Mouse (Mus musculus): Measurements from ENCODE around the gene Cfap74. TPM values are rescaled to one million over a fixed set of nuclear protein-coding genes. Genes with fewer than 3 reads are reported as not detected.

Gene Cfap74
- total RNA-seq (2023), result under 1 TPM; 0.15 to 0.50 TPM

GRCm38 (mm10) chr4:155409058-155409776 lies at the start of gene Cfap74:
Gene Cfap74, plus strand, starts transcription at chr4:155409190.

GRCm38 (mm10) chr4:155361303-155361791 lies 47.6 kb upstream of the Cfap74 start, which contains the start of gene Prkcz:
Gene Prkcz, minus strand, starts transcription at chr4:155361361.

GRCm38 (mm10) chr4:155397511-155398221 lies 11.3 kb upstream of the Cfap74 start, which contains the start of gene Gabrd:
Gene Gabrd, minus strand, starts transcription at chr4:155398112.

GRCm38 (mm10) chr4:155468952-155469351 lies 60.0 kb downstream of the Cfap74 start, which contains the start of gene Tmem52:
Gene Tmem52, plus strand, starts transcription at chr4:155469114.

GRCm38 (mm10) chr4:155490990-155491504 lies 82.1 kb downstream of the Cfap74 start, which contains the start of gene Gnb1:
Gene Gnb1, plus strand, starts transcription at chr4:155491361.

Other genes with a start within 250 kb of the Cfap74 start
- 10 to 100 TPM; 51.0 to 51.3 TPM for gene Ski, start 186.6 kb upstream of the Cfap74 start, total RNA-seq (2023)
- gene Faap20, start 159.4 kb upstream of the Cfap74 start, total RNA-seq (2023), result 10 to 100 TPM; 37.7 to 40.7 TPM
- 1 to 10 TPM; 6.9 to 8.7 TPM for gene Prkcz, start 47.8 kb upstream of the Cfap74 start, total RNA-seq (2023)
- not detected for gene Gabrd, start 11.1 kb upstream of the Cfap74 start, total RNA-seq (2023)
- not detected for gene Tmem52, start 59.9 kb downstream of the Cfap74 start, total RNA-seq (2023)
- 100 to 1,000 TPM; 266 to 293 TPM for gene Gnb1, start 82.2 kb downstream of the Cfap74 start, total RNA-seq (2023)
- gene Nadk, start 153.2 kb downstream of the Cfap74 start, total RNA-seq (2023), result 10 to 100 TPM; 50.7 to 51.2 TPM
- gene Slc35e2, start 192.2 kb downstream of the Cfap74 start, total RNA-seq (2023), result 10 to 100 TPM; 24.5 to 30.3 TPM
- gene Cdk11b, start 215.7 kb downstream of the Cfap74 start, total RNA-seq (2023), result 100 to 1,000 TPM; 142 to 147 TPM
- gene Gm10563, start 236.2 kb downstream of the Cfap74 start, total RNA-seq (2023), result not detected
- not detected for gene Mmp23, start 244.2 kb downstream of the Cfap74 start, total RNA-seq (2023)

Measured in B cell, adult 67 days (primary cell).